Comparison of ENCODE assay signal across 9 mouse cellular contexts in the genomic region with DNA sequence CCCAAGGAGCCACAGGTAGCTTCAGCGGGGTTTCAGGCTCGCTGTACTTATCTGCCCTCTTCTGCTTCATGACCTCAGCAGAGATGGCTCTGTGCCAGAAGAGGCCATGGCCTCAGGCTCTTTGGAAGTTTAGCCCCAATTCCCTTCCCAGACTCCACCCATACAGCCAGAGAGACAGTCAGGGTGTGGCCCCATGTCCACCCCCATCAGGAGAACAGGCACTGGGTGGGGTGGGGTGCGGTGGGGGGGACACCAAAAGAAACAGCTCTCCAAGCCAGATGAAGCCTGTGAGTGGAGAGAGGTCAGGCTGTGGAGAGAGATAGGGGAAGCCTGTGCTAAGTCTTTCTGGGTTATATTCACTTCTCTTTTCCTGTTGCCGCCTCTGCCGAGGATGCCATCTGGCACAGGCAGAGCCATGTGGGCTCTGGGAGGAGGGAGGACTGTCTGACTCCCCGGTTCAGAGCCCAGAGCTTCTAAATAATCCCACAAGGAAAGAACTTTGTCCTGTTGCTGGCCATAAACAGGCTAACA. TPM values are rescaled to one million over a fixed set of nuclear protein-coding genes. Genes with fewer than 3 reads are reported as not detected.
DNase-seq lines count a peak whose midpoint lies in the region; ATAC-seq and TF ChIP-seq lines count a peak whose summit lies in the region.
"Had no signal": no experiment of that assay in that cellular context is flagged by ENCODE, and none has a peak within 500 bp of the region (broad histone marks: within the 10 kb centered on the region; RNA-seq: fewer than 3 reads in every experiment).

No protein-coding gene starts in this region.

- TF ChIP-seq RAD21 in CH12.LX (IDR thresholded peaks at IDR 0.05; ENCODE audit: low read depth, low read length) = no peak

- TF ChIP-seq POLR2A in CH12.LX (IDR thresholded peaks at IDR 0.05; ENCODE audit: low read depth, low read length) = peak; percentile 58

- H3K4me1 ChIP-seq in CH12.LX (ENCODE audit: control insufficient read depth in 1 of 2, insufficient read depth in 2 of 2) = peaks cover 35 to 73% of the 10 kb centered on the region in 2 experiments
- H3K4me1 ChIP-seq in embryonic facial prominence, embryonic 14.5 days (ENCODE audit: control insufficient read depth, insufficient read depth, low read length) = peaks cover 15% of the 10 kb centered on the region; the same call in 1 of the 2 replicates
- peaks cover 19% of the 10 kb centered on the region for H3K4me1 ChIP-seq in heart, embryonic 16.5 days (ENCODE audit: control insufficient read depth, insufficient read depth, low read length)
- peaks cover 21% of the 10 kb centered on the region for H3K4me1 ChIP-seq in neural tube, embryonic 13.5 days (replicated peaks)

- TF ChIP-seq EP300 in CH12.LX (IDR thresholded peaks at IDR 0.05; ENCODE audit: low read length) = 0 out of 2 replicates have a peak, but pooled peaks have one; percentile 14

- peak overlapping the region; percentile 65 to 77 (median 68) for H3K4me3 ChIP-seq in CH12.LX (replicated peaks in 1 of 3; ENCODE audit: low read depth in 2 of 3, low read length in 2 of 3, poor library complexity in 1 of 3)
- H3K4me3 ChIP-seq in embryonic facial prominence, embryonic 14.5 days (ENCODE audit: low read depth, low read length) = peak overlapping the region; percentile 42
- peak overlapping the region; percentile 59 for H3K4me3 ChIP-seq in heart, embryonic 16.5 days (ENCODE audit: low read length)
- H3K4me3 ChIP-seq in neural tube, embryonic 13.5 days = peak overlapping the region; percentile 30

- peak; percentile 56 for DNase-seq in CH12.LX (ENCODE audit: extremely low read depth)
- DNase-seq in adrenal gland, adult 18-20 months (ENCODE audit: low spot score in 2 of 2) = peak; percentile 55 to 57
- DNase-seq in embryonic facial prominence, embryonic 14.5 days (ENCODE audit: low spot score) = peak; percentile 39
- peak; percentile 64 for DNase-seq in kidney, postnatal 14 days
- peak; percentile 70 to 77 for DNase-seq in lung, adult 18-20 months
- DNase-seq in T-cell, adult 2 months (ENCODE audit: low spot score) = no peak

- H3K27ac ChIP-seq in CH12.LX (ENCODE audit: insufficient read depth, low read depth) = no peak overlapping the region; the same call in 1 of the 2 replicates
- peak overlapping the region; percentile 90 for H3K27ac ChIP-seq in embryonic facial prominence, embryonic 14.5 days (replicated peaks; ENCODE audit: low read depth, low read length)
- peak overlapping the region; percentile 85 for H3K27ac ChIP-seq in heart, embryonic 16.5 days (ENCODE audit: low read length)
- no peak overlapping the region for H3K27ac ChIP-seq in neural tube, embryonic 13.5 days (replicated peaks)

- dilution Hi-C loops in CH12.LX (cut with MboI; ENCODE audit: extremely low pct_ligation_motif_present, extremely low pct_unique_long_range_greater_than_20kb, low sequenced_read_pairs) = no loop called here

- peak; percentile 47; the same call in 1 of the 2 replicates for ATAC-seq in embryonic facial prominence, embryonic 14.5 days (ENCODE audit: low read depth)
- peak; percentile 34; the same call in 1 of the 2 replicates for ATAC-seq in heart, embryonic 16.5 days (replicated peaks; ENCODE audit: extremely low read depth, insufficient read depth, low FRiP score)
- no peak for ATAC-seq in neural tube, embryonic 13.5 days (ENCODE audit: low read depth)

- 18% methylated on average over 6 of the region's 6 CpGs for WGBS in embryonic facial prominence, embryonic 14.5 days
- 17% methylated on average over 6 of the region's 6 CpGs for WGBS in heart, embryonic 16.5 days
- 52% methylated on average over 6 of the region's 6 CpGs for WGBS in neural tube, embryonic 13.5 days

- H3K4me2 ChIP-seq in CH12.LX (ENCODE audit: insufficient read depth, low read depth, poor library complexity, severe bottlenecking) = peak overlapping the region; percentile 92
- H3K4me2 ChIP-seq in embryonic facial prominence, embryonic 14.5 days (ENCODE audit: low read depth, low read length) = peak overlapping the region; percentile 68
- H3K4me2 ChIP-seq in heart, embryonic 16.5 days (ENCODE audit: low read depth, low read length) = peak overlapping the region; percentile 82
- H3K4me2 ChIP-seq in neural tube, embryonic 13.5 days = peak overlapping the region; percentile 49

- H3K9me3 ChIP-seq in CH12.LX (replicated peaks; ENCODE audit: low read length) = no peaks in the 10 kb centered on the region
- no peaks in the 10 kb centered on the region for H3K9me3 ChIP-seq in embryonic facial prominence, embryonic 14.5 days (ENCODE audit: control insufficient read depth, low read length)
- no peaks in the 10 kb centered on the region for H3K9me3 ChIP-seq in heart, embryonic 16.5 days (replicated peaks; ENCODE audit: control insufficient read depth, low read length)
- H3K9me3 ChIP-seq in neural tube, embryonic 13.5 days = no peaks in the 10 kb centered on the region

- peak overlapping the region; percentile 78 for H3K9ac ChIP-seq in CH12.LX (ENCODE audit: insufficient read depth, low read depth)
- peak overlapping the region; percentile 69 for H3K9ac ChIP-seq in embryonic facial prominence, embryonic 14.5 days (ENCODE audit: low read depth, low read length)
- peak overlapping the region; percentile 86 for H3K9ac ChIP-seq in heart, embryonic 16.5 days (ENCODE audit: low read length)
- peak overlapping the region; percentile 62 for H3K9ac ChIP-seq in neural tube, embryonic 13.5 days

- H3K36me3 ChIP-seq in CH12.LX (replicated peaks in 1 of 2; ENCODE audit: control insufficient read depth in 1 of 2, insufficient read depth in 1 of 2, low read length in 1 of 2) = peaks cover 12 to 33% of the 10 kb centered on the region in 2 experiments
- H3K36me3 ChIP-seq in embryonic facial prominence, embryonic 14.5 days (ENCODE audit: control insufficient read depth, insufficient read depth, low read length) = peaks cover 26% of the 10 kb centered on the region
- H3K36me3 ChIP-seq in heart, embryonic 16.5 days (ENCODE audit: control insufficient read depth, insufficient read depth) = peaks cover 8% of the 10 kb centered on the region
- peaks cover 13% of the 10 kb centered on the region; the same call in 1 of the 2 replicates for H3K36me3 ChIP-seq in neural tube, embryonic 13.5 days

- H3K27me3 ChIP-seq in CH12.LX (replicated peaks) = peaks cover 1% of the 10 kb centered on the region
- H3K27me3 ChIP-seq in embryonic facial prominence, embryonic 14.5 days (replicated peaks; ENCODE audit: control insufficient read depth, insufficient read depth, low read length) = no peaks in the 10 kb centered on the region
- H3K27me3 ChIP-seq in heart, embryonic 16.5 days (ENCODE audit: control insufficient read depth, insufficient read depth, low read length) = no peaks in the 10 kb centered on the region; the same call in 1 of the 2 replicates
- peaks cover 11% of the 10 kb centered on the region for H3K27me3 ChIP-seq in neural tube, embryonic 13.5 days

- in situ Hi-C loops in CH12.LX (cut with MboI; ENCODE audit: low pct_ligation_motif_present, low pct_unique_long_range_greater_than_20kb, low sequenced_read_pairs) = no loop called here

- no peaks in the 10 kb centered on the region for H3K79me2 ChIP-seq in CH12.LX (replicated peaks; ENCODE audit: control insufficient read depth, extremely low read depth, insufficient read depth, poor library complexity, severe bottlenecking)

- no peak for TF ChIP-seq CTCF in CH12.LX (conservative IDR thresholded peaks at IDR 0.05 in 1 of 2, IDR thresholded peaks at IDR 0.05 in 1 of 2; ENCODE audit: low read depth in 2 of 2, low read length in 2 of 2)

RNA-seq across cellular contexts. Expression of a gene that starts 1.0 kb away (rescaled TPM):
- total RNA-seq in CH12.LX (2012; rRNA removed) (10.4 and 11.9 TPM in 2 replicates), CH12.LX (2014; rRNA removed) (6.3 and 6.5 TPM in 2 replicates)
- 9.0 and 10.1 TPM in 2 replicates for polyA plus RNA-seq in CH12.LX (2012; ENCODE audit: insufficient read length, low read depth)
- 1 to 10 TPM; 5.1 to 5.5 TPM for total RNA-seq in adrenal gland, adult 18-20 months (2021)
- polyA plus RNA-seq in embryonic facial prominence, embryonic 14.5 days (2014; fragmentation: Nextera tagmentation; extraction: Ambion mirVana) = 4.3 and 4.9 TPM in 2 replicates
- 5.2 and 5.6 TPM in 2 replicates for polyA plus RNA-seq in heart, embryonic 16.5 days (2015; fragmentation: Nextera tagmentation; extraction: Ambion mirVana)
- 1.6 and 1.9 TPM in 2 replicates for polyA plus RNA-seq in neural tube, embryonic 13.5 days (2015; fragmentation: Nextera tagmentation; extraction: Ambion mirVana)

RNA-seq across cellular contexts. Expression of a gene that starts 6.9 kb away (rescaled TPM):
- total RNA-seq in CH12.LX (2012; rRNA removed) = not detected in 2 replicates
- not detected in 2 replicates for total RNA-seq in CH12.LX (2014; rRNA removed)
- polyA plus RNA-seq in CH12.LX (2012; ENCODE audit: insufficient read length, low read depth) = not detected in 2 replicates
- total RNA-seq in adrenal gland, adult 18-20 months (2021) = not detected
- polyA plus RNA-seq in embryonic facial prominence, embryonic 14.5 days (2014; fragmentation: Nextera tagmentation; extraction: Ambion mirVana) = not detected in 2 replicates
- not detected in 2 replicates for polyA plus RNA-seq in heart, embryonic 16.5 days (2015; fragmentation: Nextera tagmentation; extraction: Ambion mirVana)
- not detected in 2 replicates for polyA plus RNA-seq in neural tube, embryonic 13.5 days (2015; fragmentation: Nextera tagmentation; extraction: Ambion mirVana)
- total RNA-seq: left cerebral cortex, postnatal 10 days had no signal

RNA-seq across cellular contexts. Expression of a gene that starts 20.4 kb away (rescaled TPM):
- total RNA-seq in CH12.LX (2012; rRNA removed) (not detected in 2 replicates), CH12.LX (2014; rRNA removed) (not detected in 2 replicates)
- polyA plus RNA-seq in CH12.LX (2012; ENCODE audit: insufficient read length, low read depth) = not detected in 2 replicates
- not detected for total RNA-seq in adrenal gland, adult 18-20 months (2021)
- not detected in 2 replicates for polyA plus RNA-seq in embryonic facial prominence, embryonic 14.5 days (2014; fragmentation: Nextera tagmentation; extraction: Ambion mirVana)
- not detected in 2 replicates for polyA plus RNA-seq in heart, embryonic 16.5 days (2015; fragmentation: Nextera tagmentation; extraction: Ambion mirVana)
- polyA plus RNA-seq in neural tube, embryonic 13.5 days (2015; fragmentation: Nextera tagmentation; extraction: Ambion mirVana) = not detected in 2 replicates
- total RNA-seq: left cerebral cortex, postnatal 10 days had no signal

RNA-seq across cellular contexts. Expression of a gene that starts 41.5 kb away (rescaled TPM):
- total RNA-seq in CH12.LX (2012; rRNA removed) (0.13 TPM in 1 of 2 replicates, not detected in the other), CH12.LX (2014; rRNA removed) (0.05 TPM in 1 of 2 replicates, not detected in the other)
- polyA plus RNA-seq in CH12.LX (2012; ENCODE audit: insufficient read length, low read depth) = not detected in 2 replicates
- total RNA-seq in adrenal gland, adult 18-20 months (2021) = 10 to 100 TPM; 13.4 to 16.9 TPM
- polyA plus RNA-seq in embryonic facial prominence, embryonic 14.5 days (2014; fragmentation: Nextera tagmentation; extraction: Ambion mirVana) = 7.1 and 8.2 TPM in 2 replicates
- 1.4 and 1.7 TPM in 2 replicates for polyA plus RNA-seq in heart, embryonic 16.5 days (2015; fragmentation: Nextera tagmentation; extraction: Ambion mirVana)
- polyA plus RNA-seq in neural tube, embryonic 13.5 days (2015; fragmentation: Nextera tagmentation; extraction: Ambion mirVana) = 6.1 and 7.6 TPM in 2 replicates

RNA-seq across cellular contexts. Expression of a gene that starts 46.5 kb away (rescaled TPM):
- total RNA-seq in CH12.LX (2012; rRNA removed) (49.7 and 62.0 TPM in 2 replicates), CH12.LX (2014; rRNA removed) (24.6 and 26.6 TPM in 2 replicates)
- 78.0 and 79.7 TPM in 2 replicates for polyA plus RNA-seq in CH12.LX (2012; ENCODE audit: insufficient read length, low read depth)
- total RNA-seq in adrenal gland, adult 18-20 months (2021) = 10 to 100 TPM; 24.5 to 25.7 TPM
- 9.2 and 10.1 TPM in 2 replicates for polyA plus RNA-seq in embryonic facial prominence, embryonic 14.5 days (2014; fragmentation: Nextera tagmentation; extraction: Ambion mirVana)
- 4.9 and 5.0 TPM in 2 replicates for polyA plus RNA-seq in heart, embryonic 16.5 days (2015; fragmentation: Nextera tagmentation; extraction: Ambion mirVana)
- 5.1 and 5.7 TPM in 2 replicates for polyA plus RNA-seq in neural tube, embryonic 13.5 days (2015; fragmentation: Nextera tagmentation; extraction: Ambion mirVana)

Comparison
In these comparisons a context has a peak if more than half of its experiments do, and no peak if none do; other contexts are left out.
1. H3K27ac ChIP-seq: peak in embryonic facial prominence, embryonic 14.5 days (single experiment) and heart, embryonic 16.5 days (single experiment); none in CH12.LX (single experiment) and neural tube, embryonic 13.5 days (single experiment).
2. Peak in every context shown above with its lines, with median percentiles within 50 percentile points of each other: H3K4me2 ChIP-seq, H3K4me3 ChIP-seq and H3K9ac ChIP-seq.